Mouse (Mus musculus) retina, postnatal 1 day (tissue): ENCODE data around the gene Ncbp3.
A peak's percentile ranks its signal among the peaks of the same experiment; 100 is the strongest.
"Not testable (repeated sequence)": the region's sequence is repeated elsewhere in the genome, so short reads cannot be mapped to it uniquely, and the experiment has no call there.

Experiments
- DNase-seq: peaks from one replicate; pipeline ENCODE4 v3.0.0-alpha.2; 2012

Gene Ncbp3

DNA sequence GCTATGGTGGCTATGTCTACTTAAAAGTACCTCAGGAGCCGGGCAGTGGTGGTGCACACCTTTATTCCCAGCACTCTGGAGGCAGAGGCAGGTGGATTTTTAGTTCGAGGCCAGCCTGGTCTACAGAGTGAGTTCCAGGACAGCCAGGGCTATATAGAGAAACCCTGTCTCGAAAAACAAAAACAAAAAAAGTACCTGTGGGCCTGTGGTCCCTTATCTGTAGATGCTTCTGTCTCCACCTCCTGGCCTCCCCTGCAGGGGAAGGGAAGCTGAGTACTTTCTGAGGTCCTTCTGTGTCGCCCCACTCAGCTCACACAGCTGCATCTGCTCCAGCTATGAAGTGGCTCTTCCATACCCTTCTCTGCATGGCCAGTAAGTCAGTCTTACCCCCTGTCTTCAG lies 42.7 kb downstream of the Ncbp3 start, which contains the start of gene Itgae:
Gene Itgae, plus strand, starts transcription at position 301 of the 400 bp plus-strand sequence.
- no peak for DNase-seq

DNA sequence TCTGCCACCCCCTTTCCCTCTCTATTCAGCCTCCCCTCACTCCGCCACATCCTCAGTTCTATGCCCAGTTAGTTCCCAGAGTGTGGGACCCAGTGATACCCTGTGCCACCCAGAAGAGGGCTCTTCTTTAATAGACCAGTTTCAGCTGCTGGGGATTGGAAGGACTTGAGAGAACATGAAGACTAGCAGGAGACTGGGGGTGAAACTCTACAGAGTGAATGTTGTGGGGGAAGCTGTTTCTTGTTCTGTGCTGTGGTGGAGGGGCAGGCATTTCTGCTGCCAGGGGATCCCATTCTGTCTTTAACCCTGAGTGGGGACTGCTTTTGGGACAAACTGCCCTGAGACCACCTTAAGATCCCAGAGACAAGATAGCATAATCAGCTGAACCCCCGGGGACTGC lies 43.2 kb downstream of the Ncbp3 start:
- DNase-seq: no peak

DNA sequence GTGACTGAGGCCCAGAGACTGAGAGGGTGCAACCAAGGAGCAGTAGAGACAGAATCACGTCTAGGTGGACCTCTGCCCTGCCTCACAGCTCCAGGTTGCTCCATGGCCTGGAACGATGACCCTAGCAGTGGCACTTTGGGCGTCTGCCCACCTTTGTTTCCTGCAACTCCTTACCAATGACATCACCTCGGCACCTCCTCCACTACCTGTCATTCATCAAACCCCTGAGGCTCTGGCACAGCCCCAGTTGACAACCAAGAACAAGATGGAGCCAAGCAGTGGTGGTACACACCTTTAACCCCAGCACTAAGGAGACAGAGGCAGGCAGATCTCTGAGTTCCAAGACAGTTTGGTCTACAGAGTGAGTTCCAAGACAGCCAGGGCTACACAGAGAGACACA lies 44.5 kb downstream of the Ncbp3 start:
- no peak for DNase-seq

DNA sequence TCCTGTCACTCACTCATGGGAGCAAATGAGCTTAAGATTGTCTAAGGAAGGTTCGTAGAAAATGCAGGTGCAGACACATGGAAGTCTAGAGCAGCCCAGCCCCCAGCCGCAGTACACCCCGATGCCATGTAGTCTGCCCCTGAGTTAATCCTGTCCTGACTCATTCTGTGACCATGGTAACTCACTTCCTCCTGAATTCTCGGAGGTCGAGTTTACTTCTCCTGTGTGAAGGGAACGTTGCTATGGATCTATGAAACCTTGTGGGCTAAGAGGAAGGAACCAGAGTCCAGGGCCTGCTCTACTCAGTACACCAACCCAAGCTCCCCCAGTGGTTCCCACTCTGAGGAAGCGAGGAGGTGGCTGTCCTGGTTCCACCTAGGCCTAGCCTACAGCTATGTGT lies 45.3 kb downstream of the Ncbp3 start:
- DNase-seq: no peak

DNA sequence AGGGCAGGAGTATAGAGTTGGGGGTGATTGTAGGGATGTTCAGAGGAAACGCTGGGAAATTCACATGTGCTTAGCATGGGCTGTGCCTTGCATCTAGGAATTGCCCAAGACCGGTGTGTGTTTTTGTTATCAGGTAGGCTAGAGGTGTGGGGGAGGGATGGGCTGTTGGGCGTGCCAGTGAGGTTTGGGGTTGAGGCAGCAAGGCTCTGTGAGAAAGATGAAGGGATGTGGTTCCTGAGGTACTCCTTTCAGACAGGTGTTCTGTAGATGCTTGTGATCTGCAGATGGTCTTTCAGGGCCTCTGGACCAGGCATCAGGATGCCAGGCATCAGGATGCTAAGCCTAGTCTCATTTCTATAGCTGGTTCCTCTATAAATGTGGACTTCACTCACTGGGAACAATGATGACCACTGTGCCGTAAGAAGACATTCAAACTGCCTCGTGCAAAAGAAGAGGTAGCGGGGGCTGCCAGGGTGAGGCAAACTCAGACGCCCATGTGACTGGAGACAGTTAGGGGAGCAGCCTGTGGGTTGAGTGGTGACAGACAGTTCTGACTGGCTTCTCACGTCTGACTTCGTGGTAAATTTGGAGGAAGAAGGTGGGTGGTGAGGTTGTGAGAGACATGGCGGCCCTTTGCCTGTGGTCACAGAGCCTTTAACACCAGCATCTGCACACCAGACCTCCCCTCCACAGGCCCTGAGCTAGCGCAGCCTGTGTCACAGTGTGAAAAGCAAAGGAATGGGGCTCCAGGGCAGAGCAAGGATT lies 46.8 kb downstream of the Ncbp3 start:
- DNase-seq: no peak

DNA sequence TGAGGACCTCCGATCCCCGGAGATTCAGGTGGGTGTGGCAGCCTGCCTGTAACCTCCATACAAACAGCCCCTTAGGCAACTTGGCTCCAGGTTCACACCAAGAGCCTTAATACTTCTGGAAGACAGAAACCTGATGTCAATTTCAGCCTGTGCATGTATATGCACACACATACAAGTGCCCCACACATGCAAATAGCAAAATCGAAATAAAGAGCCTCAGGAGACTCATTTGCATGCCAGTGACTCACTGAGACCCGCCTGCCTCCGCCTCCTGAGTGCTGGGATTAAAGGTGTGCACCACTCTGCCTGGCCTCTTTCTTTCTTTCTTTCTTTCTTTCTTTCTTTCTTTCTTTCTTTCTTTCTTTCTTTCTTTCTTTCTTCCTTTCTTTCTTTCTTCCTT lies 51.3 kb downstream of the Ncbp3 start:
- DNase-seq: no peak

DNA sequence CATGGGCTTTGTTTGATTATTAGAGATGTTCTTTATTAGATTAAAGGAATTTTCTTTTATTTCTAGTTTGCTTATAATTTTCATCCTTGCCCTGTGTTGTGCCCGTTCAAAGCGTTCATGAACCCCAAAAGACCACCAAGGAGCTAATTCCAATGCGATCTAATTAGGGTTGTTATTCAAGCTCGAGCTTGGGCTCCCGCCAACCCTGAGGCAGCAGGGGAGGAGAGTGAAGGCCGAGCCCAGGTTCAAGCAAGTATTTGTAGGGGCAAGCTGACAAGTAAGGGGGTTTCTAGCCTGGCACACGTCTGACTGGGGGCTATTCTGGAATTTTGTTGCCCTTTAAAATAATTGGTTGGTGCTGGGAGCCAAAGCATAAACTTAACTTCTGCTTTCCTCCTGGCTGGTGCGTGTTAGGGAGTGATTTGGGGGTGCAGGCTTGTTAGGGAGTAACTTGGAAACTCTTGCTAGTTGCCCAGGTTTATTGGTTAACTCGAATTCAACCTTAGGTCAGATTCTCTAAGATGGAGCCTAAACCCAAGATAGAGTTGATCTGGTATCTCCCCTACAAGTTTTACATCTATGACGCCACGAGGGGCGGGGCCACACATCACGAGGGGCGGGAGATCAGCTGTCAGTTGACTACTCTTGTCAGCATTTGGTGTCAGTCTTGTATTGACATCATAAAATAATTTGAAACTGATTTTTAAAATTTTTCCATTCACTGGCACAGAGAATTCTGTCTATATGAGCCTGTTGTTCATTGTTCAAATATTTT lies 52.6 kb downstream of the Ncbp3 start:
- DNase-seq: peak; percentile 9

DNA sequence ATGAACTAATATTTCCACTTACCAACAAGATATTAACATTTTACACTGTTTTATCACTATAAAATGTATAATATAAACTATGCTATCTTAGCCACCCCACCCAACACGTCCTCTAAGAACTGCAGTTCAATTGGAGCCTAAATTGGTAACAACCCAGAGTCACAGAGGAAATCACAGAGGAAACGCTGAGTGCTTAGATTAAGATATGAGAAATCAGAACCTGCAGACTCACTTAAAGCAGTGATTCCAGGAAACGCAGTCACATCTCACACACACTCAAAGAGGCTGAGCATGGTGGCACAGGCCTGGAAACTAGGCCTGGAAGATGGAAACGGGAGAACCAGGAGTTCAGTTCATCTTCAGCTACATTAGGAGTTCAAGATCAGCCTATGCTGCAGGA lies 53.7 kb downstream of the Ncbp3 start:
- DNase-seq: no peak

DNA sequence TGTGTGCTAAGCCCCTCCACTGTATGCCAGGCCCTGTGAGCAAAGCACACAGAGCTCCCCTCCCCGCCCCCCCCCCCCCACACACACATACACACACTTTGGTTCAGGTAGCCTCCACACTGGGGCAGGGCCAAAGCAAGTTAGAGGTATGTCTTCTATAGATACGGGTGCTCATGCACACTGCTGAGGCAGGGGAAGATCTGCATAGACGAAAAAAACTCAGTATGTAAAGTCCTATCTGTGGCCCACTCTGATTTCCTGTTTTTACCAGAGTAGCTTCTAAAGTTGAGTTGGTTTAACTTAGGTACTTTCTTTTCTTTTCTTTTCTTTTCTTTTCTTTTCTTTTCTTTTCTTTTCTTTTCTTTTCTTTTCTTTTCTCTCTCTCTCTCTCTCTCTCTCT lies 57.7 kb downstream of the Ncbp3 start:
- DNase-seq: no peak

DNA sequence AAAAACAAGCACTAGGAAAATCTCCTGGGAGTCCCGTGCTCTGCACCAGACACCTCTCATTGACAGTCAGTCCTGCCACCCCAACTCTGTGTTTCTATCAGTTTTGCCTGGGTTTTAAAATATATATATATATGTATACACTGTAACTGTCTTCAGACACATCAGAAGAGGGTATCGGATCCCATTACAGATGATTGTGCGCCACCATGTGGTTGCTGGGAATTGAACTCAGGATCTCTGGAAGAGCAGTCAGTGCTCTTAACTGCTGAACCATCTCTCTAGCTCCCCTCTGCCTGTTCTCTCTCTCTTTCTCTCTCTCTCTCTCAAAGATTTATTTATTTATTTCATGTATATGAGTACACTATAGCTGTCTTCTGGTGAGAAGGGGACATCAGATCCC lies 59.8 kb downstream of the Ncbp3 start:
- not testable (repeated sequence) for DNase-seq

DNA sequence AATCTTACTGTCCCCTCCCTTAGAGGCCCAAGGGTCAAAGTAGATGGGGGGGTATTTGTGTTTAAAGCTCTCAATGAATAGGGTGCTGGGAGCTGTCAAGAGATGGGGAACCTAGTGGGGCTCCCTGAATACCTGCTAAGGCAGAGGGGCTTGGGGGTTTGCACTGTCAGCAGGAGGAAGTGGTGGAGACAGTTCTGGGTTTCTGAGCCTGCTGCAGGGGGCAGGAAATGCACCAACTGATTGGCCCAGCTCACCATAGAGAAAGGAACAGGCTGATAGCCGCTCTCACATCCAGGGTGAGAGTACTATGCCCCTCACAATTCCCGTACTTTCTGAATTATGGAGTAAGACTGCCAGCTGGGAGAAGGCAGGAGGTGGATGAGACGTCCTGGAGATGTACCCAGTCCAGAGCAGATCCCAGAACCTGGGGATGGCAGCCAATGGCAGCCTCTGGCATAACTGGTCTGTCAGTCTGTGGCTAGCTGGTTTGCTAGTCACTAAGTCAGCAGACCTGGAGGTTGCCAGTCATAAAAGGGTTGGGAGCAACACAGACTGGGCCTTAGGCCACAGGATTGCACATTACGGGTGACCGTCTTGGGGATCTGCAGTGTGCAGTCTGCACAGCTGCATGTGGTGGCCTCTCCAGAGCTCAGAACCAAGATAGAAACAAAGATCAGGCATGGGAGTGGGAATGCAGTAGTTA lies 60.8 kb downstream of the Ncbp3 start:
- no peak for DNase-seq

DNA sequence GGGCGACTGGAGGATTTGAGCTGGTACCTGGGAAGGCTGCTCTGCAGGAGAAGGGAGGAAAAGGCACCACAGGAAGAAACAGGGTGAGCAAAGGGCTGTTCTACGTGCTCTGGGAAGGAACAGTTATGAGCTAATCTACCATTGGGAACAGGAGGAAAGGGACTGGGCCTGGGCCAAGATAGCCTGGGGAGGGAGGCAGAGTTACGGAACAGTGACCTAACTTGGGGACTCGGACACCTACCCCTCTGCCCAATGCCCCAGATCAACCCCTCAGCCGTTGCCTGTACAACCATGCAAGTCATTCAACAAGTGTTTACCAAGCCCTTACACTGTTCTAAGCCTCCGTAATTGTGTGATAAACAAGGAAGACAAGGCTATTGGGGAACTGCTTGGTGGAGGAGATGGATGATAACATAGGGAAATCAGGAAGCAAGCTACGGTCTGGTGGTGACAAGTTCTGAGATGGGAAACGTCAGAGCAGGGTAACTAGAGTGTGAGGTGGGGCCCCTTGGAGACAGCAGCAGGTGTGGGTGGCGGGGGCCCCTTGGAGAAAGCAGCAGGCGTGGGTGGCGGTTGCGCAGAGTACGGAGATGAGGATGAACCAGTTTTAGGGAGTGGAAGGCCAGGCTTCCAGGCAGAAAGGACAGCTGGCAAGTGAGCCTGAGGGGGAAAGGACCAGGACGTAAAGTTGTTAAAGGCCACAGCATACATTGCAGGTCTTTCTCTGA lies 61.5 kb downstream of the Ncbp3 start:
- no peak for DNase-seq

DNA sequence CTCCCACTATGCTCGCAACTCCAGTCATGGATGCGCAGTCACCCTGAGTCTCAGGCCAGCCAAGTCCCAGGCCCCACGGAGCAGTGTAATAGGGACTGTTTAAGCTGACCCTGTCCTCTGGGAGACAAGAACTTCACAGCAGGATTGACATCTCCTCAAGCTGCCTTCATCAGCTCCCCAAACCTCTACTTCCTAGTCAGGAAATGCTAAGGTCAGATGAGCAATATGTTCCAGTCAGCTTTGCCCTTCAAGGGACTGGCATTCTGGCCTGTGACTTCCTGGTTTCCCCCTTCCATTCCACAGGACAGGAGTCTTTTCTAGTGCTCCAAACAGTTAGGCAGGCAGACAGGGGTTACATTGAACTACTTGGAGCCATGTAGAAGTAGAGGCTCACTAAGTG lies 62.4 kb downstream of the Ncbp3 start:
- no peak for DNase-seq

DNA sequence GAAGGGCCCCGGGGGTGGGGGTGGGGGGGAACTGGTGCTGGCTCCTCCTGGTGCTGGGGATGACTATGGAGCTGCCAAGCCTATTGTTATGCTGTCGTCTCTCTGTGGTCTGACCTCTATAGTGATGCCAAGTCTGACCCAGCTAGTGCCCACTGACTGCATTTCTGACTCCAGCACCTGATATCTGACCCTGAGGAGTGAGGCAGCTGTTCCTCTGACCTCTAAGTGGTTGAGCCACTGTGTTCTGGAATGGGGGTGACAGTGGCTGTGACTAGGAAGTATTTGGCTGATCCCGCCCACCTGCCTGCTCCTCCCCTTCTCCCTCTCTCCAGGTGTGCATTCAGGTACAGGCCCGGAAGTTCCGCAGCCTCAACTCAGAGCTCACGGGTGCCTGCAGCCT lies 63.8 kb downstream of the Ncbp3 start:
- no peak for DNase-seq

DNA sequence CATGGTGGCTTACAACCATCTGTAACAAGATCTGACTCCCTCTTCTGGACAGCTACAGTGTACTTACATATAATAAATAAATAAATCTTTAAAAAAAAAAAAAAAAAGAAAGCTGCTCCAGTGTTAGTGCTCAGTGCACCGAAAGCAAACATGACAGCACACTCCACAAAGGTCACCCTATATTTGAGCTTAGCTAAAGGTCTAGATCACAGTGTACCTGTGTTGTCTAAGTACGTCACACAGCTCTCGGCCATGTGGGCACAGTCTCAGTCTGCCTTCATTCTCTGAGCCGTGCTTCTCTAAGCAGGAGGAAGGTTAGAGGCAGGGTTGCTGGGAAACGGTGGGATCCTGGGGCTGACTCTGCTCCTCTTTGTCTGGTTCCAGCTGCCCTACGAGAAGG lies 78.9 kb downstream of the Ncbp3 start:
- DNase-seq: no peak

DNA sequence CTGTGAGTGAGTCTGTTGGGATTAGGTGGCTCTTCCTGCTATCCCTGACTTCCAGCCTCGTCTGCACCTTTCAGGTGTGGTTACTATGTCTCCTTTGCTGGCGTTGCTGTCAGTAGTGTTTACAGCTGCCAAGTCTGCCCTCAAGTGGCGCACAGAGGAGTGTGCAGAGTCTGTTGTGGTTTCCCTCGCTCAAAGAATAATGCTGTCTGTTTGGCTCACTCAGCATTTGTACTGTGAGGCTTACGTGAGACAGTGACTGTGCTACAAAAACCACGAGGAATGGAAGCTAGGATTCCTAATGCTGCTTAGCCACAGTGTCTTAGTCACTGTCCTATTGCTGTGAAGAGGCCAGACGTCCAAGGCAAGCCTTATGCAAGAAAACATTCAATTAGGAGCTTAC lies 83.4 kb downstream of the Ncbp3 start:
- DNase-seq: no peak

DNA sequence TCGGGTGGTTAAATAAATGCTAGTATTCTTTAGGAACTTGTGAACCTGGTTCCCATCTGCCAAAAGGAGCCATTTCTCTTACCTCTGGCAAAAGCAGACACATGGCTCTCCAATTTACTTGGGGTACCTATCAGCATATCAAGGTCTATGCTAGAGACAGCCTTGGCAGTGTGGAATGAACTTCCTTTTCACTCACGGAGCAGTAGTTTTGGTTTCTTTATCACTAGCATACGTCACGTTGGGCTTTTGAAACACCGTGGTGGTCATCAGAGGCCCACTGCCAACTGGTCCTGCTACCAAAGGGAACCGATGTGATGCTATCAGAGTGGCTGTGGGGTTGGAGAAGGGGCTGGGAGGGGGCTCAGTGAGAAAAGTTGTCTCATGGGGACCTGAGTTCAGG lies 85.4 kb downstream of the Ncbp3 start:
- no peak for DNase-seq

DNA sequence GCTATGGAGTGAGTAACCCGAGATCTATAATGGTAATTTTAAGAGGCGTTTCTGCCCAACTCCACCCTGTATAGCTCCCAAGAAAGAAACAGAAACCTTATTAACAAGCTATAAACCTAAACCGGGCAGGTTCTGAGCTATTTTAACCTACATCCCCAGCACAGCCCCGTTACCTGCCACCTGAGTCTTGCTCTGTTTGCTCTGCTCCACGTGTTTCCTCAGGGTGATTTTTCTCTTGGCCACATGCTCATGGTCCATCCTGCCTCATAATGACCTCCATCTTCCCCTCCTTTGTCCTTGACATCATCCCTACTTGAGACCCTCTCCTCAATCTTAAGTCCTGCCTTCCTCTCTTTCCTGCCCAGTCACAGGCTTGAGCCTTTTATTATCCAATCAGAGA lies 86.6 kb downstream of the Ncbp3 start:
- no peak for DNase-seq

DNA sequence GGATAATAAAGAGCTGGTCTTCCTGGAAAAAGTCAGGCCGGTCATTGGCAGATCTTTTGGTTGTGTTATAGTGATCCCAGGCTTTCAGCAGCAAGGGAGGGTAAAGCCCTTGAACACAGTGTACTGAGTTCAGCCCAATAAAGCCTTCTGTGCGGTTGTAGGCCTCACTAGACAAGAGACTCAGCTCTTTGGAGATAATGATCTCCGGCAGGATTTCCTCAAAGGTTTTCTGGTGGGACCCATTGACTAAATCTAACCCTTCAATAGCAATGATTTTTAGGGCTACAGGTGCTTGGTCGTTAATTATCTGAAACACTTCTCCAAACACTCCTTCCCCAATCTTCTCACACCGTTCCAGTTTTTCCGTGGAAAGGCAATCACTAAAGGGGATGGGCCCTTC lies 89.0 kb downstream of the Ncbp3 start:
- no peak for DNase-seq

DNA sequence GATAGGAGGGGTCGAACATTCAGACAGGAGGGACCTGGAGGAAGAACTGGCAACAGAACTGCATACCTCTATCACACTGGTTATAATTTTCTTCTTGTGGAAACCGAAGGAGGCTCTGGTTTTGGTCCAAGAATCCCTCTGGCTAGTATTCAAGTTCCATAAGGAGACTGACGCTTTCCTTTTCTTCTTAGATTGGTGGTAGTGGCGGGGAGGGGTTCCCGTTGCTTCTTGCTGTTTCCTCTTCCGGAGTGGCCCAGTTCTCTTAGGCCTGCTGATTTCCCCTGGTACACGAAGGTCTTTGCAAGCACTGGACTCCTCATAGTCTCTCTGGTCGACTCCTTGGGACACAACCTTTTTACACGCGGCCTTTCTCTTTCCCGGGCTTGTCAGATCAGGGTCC lies 89.5 kb downstream of the Ncbp3 start:
- DNase-seq: no peak

DNA sequence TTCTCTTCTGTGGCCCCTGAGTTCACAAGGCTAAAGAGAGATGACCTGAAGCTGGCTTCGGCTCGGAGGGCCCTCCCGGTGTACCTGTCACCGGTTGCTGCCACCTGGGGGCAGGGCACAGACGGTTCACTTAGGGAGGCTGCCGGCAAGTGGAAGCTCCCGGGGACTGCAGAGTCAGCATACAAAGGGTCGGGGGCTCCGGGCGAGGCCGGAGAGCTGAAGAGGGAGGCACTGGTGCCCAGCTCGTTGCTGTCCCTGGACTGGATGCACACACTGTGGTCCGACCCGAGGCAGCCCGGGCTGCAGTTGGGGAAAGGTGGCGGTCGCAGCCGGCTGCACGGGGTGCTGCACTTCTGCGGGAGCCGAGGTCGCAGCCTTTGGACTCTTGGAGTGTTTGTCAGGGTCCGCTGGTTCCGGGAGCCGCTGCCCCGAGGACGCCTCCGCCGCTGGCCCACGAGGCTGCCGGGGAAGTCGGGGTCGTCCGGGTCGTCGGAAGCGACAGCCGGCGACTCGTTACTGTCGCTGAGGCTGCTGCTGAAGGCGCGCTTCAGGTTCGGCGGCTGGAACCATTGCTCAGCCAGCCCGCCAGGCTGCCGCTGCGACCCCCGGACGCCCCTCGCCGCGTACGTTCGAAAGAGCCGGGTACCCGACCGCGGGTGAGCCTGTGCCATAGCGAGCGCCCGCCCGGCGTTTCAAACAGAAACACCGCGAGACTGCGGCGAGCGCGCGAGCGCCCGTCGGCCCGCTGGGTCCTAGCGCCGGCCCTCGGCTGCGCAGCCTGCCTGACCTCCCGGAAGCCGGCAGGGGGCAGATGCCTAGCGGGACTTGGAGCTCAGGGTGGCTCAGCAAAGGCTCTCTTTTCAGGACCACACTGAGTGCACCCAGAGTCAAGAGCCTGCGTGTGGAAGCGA lies 90.3 kb downstream of the Ncbp3 start, which contains the start of gene Haspin:
Gene Haspin, minus strand, starts transcription at position 704 of the 911 bp plus-strand sequence.
- peak; percentile 94 for DNase-seq
